Mouse (Mus musculus): ENCODE measurements at regions not wholly inside any gene's neighbourhood (a gene's known extent, or its start where the extent isn't known, plus 50 kb on each side); places are given as distances from the start of the nearest gene placed in this dataset.
"Not testable (repeated sequence)": the region's sequence is repeated elsewhere in the genome, so short reads cannot be mapped to it uniquely, and the experiment has no call there.

GRCm38 (mm10) chrX:19341231-19342007, 139.7 kb downstream of the Tex13c3 start:
- DNase-seq (ENCODE audit: low spot score in 2 of 2) = not testable (repeated sequence)

DNA sequence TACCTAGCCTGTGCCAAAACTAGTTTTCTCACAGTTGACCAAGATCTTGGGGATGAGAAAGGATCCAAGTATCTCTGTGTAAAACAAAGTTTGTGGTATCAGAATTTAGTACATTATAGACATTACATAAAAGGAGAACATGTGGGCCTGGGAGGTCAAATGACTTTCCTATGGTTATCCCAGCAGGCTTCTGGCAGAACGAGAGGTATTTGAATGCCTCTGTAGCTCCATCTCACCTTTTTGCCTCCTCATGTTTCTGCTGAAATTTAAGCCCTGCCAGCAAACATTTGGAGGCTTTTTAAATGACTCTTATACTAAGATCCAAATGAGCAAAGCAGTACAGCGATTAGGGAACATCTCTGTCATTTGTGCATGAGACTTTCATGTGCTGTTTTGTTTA, 167.8 kb downstream of the Tex13c3 start:
- DNase-seq (ENCODE audit: low spot score in 2 of 2) = no peak

- DNase-seq (ENCODE audit: low spot score in 2 of 2) = no peak
These were observed 169.1 kb downstream of the Tex13c3 start for GRCm38 (mm10) chrX:19311809-19312559.

- no peak for DNase-seq (ENCODE audit: low spot score in 2 of 2)
These were observed 169.7 kb downstream of the Tex13c3 start for GRCm38 (mm10) chrX:19311377-19311776.

DNA sequence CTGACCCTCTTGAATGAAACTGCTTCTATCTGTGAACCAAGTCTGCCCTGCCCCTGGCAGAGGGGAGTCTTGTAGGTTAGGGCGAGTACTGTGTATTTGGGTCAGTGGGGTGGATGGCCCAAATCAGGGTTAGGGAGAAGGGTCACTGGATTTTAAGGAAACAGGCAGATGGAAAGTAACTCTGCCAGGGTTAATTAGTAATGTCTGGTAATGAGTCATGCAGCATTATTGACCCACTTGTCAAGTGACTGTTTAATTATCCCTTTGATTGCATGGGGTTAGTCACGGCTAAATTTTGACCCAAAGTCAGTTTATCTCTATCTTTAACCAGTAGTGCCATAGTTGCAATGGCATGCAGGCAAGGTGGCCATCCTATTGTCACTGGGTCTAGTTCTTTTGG, 192.9 kb downstream of the Tex13c3 start:
- no peak for DNase-seq (ENCODE audit: low spot score in 2 of 2)

GRCm38 (mm10) chrX:19286431-19286830, 194.7 kb downstream of the Tex13c3 start:
- no peak for DNase-seq (ENCODE audit: low spot score in 2 of 2)

GRCm38 (mm10) chrX:19285773-19286172, 195.3 kb downstream of the Tex13c3 start:
- no peak for DNase-seq (ENCODE audit: low spot score in 2 of 2)

DNA sequence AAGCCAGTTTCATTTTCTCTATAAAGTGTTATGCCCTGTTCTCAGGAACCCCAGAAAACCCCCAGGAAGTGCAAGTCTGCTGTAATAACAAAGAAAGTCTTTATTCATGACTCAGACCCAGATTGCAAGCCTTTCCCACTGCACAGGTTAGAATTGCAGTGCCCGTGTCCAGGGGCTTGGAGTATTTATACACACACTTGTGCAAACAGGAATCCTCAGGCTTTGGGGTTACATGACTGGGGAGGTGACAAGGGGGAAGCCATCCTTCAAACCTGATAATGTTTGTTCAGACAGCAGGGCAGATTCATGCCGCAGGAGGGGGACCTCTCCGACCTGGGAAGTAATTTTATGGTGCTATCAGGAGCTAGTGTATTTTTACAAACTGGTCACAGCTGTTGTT, 198.0 kb downstream of the Tex13c3 start:
- no peak for DNase-seq (ENCODE audit: low spot score in 2 of 2)

DNA sequence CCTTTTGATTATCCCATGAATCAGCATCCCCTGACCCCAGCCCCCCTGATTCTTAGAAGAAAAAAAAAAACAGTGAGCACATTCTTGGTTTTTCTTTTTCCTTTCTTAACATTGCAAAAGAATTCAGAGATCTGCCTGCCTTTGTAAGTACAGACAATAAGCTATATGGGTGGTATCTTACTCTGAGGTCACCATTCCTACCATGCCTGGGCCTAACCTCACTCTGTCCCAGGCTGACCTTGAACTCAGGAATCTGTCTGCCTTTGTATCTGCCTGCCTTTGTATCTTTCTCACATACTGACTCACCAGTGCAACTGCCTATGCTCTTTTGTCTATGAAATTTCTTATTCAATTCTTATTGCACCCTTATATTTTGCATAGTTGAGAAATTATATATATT, 216.9 kb downstream of the Tex13c3 start:
- DNase-seq (ENCODE audit: low spot score in 2 of 2) = no peak

DNA sequence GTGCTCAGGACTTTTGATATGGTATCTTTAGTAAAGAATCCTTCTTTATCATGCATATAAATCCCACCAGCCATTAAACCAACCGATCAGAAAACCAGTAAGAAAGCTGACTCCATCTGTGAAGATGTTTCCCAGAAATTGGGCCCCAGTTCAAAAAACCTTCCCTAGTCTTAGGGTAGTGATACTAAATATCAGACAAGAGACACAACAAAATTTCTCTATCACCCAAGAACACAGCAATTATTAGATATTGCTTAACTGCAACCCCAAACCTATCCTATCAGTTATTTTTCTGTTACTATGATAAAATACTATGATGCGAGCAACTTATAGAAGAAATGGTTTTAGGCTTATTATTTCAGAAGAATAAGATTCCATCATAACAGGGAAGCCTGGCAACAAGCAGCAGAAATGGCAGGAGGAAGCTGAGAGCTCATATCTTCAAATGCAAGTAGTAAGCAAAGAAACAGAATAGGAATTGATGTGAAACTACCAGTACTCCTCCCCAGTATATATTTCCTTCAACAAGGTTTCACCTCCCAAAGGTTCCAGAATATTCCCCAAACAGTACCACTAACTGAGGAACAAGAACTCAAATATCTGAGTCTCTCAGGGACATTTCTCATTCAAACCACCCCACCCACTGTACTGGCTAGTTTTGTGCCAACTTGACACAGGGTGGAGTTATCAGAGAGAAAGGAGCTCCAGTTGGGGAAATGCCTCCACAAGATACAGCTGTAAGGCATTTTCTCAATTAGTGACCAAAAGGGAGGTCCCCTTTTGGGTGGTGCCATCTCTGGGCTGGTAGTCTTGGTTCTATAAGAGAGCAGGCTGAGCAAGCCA, 234.1 kb downstream of the Tex13c3 start:
- no peak for DNase-seq (ENCODE audit: low spot score in 2 of 2)

GRCm38 (mm10) chrX:19237738-19238261, 243.3 kb downstream of the Tex13c3 start:
- peak in 1 of 2 experiments; percentile 15 for DNase-seq (ENCODE audit: low spot score in 2 of 2)

DNA sequence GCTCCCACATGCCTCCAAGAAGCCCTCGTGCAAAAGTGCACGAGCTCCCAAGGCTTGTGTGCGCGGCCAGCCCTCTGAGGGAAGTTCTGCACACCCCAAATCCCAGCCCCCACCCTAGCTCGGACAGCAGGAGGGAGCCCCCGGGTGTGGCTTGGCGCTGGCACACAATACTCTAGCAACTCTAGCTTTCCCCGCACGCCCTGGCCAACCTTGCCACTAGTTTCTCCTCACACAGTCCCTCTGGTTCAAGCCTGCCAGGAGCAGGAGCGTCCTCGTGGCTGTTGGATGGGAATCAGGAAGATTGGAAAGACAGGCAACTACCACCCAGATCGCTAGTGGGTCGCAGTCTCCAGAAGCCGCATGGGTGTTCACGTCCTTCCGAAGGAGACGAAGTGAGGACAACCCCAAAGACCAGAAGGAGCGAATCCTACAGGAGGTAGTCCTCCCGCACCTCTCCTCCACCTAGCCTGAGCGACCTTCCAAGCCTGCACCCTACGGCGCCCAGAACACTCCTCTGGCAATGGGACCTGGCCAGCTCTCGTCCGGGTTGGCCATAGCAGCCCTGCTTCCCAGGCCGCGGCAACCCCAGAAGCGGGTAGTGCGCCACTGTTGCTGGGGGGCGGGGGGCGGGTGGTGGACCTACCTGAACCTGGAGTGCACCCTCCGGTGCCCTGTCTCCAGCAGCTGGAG, 243.9 kb downstream of the Tex13c3 start:
- peak in 1 of 2 experiments; percentile 4 for DNase-seq (ENCODE audit: low spot score in 2 of 2)

- no peak for DNase-seq (ENCODE audit: low spot score in 2 of 2)
These were observed 245.7 kb downstream of the Tex13c3 start for GRCm38 (mm10) chrX:19235449-19235848.

DNA sequence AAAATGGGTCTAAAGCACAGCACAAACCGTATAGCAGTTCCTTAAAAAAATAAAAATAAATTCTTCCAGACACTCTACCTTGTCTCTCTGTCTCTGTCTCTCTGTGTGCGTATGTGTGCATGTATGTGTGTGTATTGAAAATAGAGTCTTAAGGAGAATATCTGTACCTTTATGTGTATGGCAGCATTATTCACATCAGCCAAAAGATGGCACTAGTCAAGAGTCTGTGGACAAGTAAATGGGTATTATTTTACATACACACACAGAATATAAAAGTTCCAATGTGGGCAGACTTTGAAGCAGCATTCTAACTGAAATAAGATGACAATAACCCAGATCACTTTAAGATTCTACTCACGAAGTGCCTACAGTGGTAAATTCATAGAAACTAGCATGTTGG, 249.3 kb downstream of the Tex13c3 start:
- DNase-seq (ENCODE audit: low spot score in 2 of 2) = no peak

- no peak for DNase-seq (ENCODE audit: low spot score in 2 of 2)
These were observed 257.8 kb downstream of the Tex13c3 start for GRCm38 (mm10) chrX:19223336-19223735.

DNA sequence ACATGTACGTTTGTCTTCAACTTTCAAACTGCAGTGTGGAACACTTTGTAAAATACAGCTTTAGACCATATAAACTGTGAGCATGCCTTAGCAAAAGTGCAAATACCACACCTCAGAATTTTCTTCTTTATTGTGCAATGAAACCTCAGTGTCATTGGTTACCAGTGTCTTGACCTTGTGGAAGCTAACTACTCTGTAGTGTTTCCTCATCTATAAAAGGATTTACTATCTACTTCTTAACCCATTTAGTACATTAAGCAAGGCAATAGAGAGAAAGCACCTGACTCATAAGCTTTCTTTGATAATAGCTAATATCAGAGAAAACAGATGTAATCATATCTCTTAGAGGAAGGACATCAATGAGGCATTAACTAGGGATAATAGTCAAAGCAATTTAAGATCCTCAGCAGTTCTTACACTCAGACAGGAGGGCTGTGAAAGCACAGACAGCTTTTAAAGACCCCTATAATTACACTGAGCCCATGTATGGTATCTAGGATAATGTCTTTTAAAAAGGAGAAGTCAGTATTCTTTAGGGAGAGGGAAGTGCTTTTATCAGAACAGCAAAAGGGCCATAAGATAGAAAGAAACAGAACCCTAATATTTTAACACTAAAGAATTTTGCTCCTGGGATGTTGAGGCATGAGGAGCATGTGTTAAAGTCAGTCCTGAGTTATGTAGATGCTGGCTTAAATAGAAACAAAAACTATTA, 260.2 kb downstream of the Tex13c3 start:
- DNase-seq (ENCODE audit: low spot score in 2 of 2) = no peak

GRCm38 (mm10) chrX:19219727-19220126, 261.4 kb downstream of the Tex13c3 start:
- DNase-seq (ENCODE audit: low spot score in 2 of 2) = no peak

DNA sequence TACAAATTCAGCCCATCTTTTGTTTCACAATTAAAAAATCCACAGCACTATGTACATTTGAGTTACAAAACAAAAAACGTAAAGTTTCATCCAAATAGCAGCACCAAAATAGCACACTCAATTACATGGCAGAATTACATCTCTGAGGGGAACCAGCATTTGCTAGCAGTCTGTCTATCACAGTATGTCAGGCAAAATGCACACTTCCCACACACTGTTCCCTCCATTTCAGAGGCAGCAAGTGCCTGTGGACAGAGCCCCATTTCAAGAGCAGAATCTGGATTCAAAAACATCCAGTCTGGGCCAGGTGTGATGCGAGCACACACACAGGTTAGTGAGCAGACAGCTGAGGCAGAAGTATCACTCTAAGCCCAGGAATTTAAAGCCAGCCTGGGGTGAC, 261.8 kb downstream of the Tex13c3 start:
- DNase-seq (ENCODE audit: low spot score in 2 of 2) = no peak

- DNase-seq (ENCODE audit: low spot score in 2 of 2) = no peak
These were observed 274.7 kb downstream of the Tex13c3 start for GRCm38 (mm10) chrX:19206420-19206819.

DNA sequence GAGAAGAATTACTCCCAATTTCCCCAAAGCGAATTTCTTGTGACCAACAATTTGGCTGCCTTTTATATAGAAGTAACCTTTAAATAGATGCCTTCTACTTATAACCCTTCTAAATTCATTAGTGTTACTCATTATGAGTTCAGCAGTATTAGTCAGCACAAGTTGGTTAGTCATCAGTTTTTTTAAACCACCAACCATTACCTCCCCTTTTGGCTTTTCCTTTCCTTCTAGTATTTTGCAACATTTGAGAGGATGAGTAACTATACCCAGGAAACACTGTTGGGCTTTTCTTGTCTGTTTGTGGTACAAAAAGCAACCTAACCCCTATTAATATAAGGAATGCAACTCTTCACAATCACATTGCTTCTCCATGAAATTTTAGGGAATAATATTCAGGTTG, 278.6 kb downstream of the Tex13c3 start:
- DNase-seq (ENCODE audit: low spot score in 2 of 2) = no peak

DNA sequence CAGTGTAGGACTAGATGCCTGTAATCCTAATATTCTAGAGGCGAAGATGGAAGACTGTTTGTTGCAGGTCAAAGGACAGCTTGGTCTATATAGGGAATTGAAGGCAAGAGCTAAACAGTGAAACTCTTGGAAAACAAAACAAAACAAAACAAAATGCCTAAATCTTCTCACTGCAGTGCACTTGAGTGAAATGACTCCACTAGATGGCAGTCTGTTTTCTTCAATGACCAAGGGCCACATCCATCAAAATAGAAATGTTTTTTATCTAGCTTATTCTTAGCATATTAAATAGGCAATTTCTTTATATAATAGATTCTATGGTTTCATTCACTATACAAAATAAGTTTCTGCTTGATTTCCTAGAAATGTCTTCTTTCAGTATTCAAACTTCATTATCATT, 279.7 kb downstream of the Tex13c3 start:
- DNase-seq (ENCODE audit: low spot score in 2 of 2) = no peak
